ENCODE assay signal across 24 mouse cellular contexts in genomic region chr6:3494285-3494684, GRCm38 (mm10). TPM values are rescaled to one million over a fixed set of nuclear protein-coding genes. Genes with fewer than 3 reads are reported as not detected.
"Had no signal": no experiment of that assay in that cellular context is flagged by ENCODE, and none has a peak within 500 bp of the region (broad histone marks: within the 10 kb centered on the region; RNA-seq: fewer than 3 reads in every experiment).

No protein-coding gene starts in this region.

- H3K9ac ChIP-seq: heart, embryonic 12.5 days; hindbrain, embryonic 13.5 days; hindbrain, embryonic 15.5 days; kidney, embryonic 15.5 days; limb, embryonic 13.5 days; limb, embryonic 15.5 days; liver, embryonic 12.5 days had no signal

- H3K4me3 ChIP-seq: heart, embryonic 10.5 days; heart, embryonic 12.5 days; hindbrain, embryonic 13.5 days; hindbrain, embryonic 15.5 days; kidney, embryonic 15.5 days; limb, embryonic 13.5 days; limb, embryonic 15.5 days; liver, embryonic 12.5 days had no signal

- ATAC-seq: hindbrain, postnatal 0 days; intestine, embryonic 16.5 days; liver, embryonic 12.5 days had no signal

- H3K4me1 ChIP-seq: heart, embryonic 10.5 days; limb, embryonic 13.5 days had no signal

- DNase-seq: gastrocnemius, postnatal 14 days; gastrocnemius, postnatal 36 days; heart, adult 18-20 months; heart, postnatal 10 days; kidney, adult 11 months; kidney, adult 2 months; kidney, adult 9 months; kidney, postnatal 14 days; kidney, postnatal 36 days; layer of hippocampus, adult 9-11 months; layer of hippocampus, postnatal 36 days; left cerebral cortex, postnatal 4 days had no signal

- H3K4me2 ChIP-seq: heart, embryonic 12.5 days; hindbrain, embryonic 13.5 days; hindbrain, embryonic 15.5 days; kidney, embryonic 15.5 days; limb, embryonic 13.5 days; limb, embryonic 15.5 days; liver, embryonic 12.5 days had no signal

- H3K27ac ChIP-seq: heart, embryonic 10.5 days; hindbrain, embryonic 13.5 days; hindbrain, embryonic 15.5 days; hindbrain, postnatal 0 days; kidney, embryonic 15.5 days; kidney, postnatal 0 days; limb, embryonic 13.5 days; limb, embryonic 15.5 days; liver, embryonic 12.5 days had no signal

- H3K9me3 ChIP-seq: heart, embryonic 10.5 days; heart, embryonic 12.5 days; hindbrain, embryonic 13.5 days; hindbrain, embryonic 15.5 days; kidney, embryonic 15.5 days; limb, embryonic 13.5 days; limb, embryonic 15.5 days; liver, embryonic 12.5 days had no signal

- H3K36me3 ChIP-seq: heart, embryonic 10.5 days; heart, embryonic 12.5 days; hindbrain, embryonic 13.5 days; hindbrain, embryonic 15.5 days; kidney, embryonic 15.5 days; limb, embryonic 13.5 days; limb, embryonic 15.5 days; liver, embryonic 12.5 days had no signal

- H3K27me3 ChIP-seq: heart, embryonic 12.5 days; hindbrain, embryonic 13.5 days; hindbrain, embryonic 15.5 days; limb, embryonic 15.5 days had no signal

RNA-seq across cellular contexts. Expression of gene Hepacam2, which starts 3.8 kb away (rescaled TPM):
- total RNA-seq: gastrocnemius, postnatal 14 days; gastrocnemius, postnatal 36 days; hematopoietic stem cell, adult 5-6 weeks had no signal
- polyA plus RNA-seq: heart, embryonic 12.5 days had no signal
